Mouse (Mus musculus): Measurements from ENCODE around the gene AU040320. TPM values are rescaled to one million over a fixed set of nuclear protein-coding genes. Genes with fewer than 3 reads are reported as not detected.

AU040320 gene
- total RNA-seq, 2 experiments from 2014 or later, result 27.4 to 29.5 TPM

DNA sequence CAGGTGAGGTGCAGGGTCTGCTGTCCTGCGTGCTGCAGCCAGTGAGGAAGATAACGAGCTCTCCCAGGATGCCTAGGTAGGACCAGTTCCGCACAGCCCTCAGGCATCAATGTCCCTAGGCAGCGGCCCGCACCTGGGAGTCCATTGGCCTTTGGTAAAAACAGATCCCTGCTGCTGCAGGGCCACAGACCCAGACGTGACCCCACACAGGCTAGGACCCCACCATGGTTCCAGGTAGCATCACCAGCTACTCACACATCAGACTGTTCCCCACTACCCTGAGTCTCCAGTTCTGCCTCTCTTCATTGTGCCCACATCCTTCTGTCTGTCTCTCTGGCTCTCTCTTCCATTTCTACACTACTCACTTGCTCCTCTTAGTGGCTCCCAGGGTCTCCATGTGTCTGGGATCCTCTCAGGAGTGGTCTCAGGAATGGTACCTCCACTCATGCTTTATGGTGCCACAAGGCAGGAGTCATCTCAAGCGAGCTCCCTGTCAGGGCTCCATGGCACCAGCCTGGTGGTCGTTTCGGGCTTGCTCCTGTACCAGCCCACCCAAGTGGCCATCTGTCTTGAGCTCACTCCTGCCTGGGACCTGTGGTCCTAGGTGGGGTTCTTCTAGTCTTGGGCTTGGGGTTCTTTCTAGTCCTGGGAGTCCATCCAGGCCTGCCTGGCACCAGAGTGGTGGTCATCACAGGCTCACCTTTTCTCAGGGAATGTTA lies 107.1 kb downstream of the AU040320 start:
- no peak for DNase-seq

GRCm38 (mm10) chr4:126861514-126862266 lies 108.3 kb downstream of the AU040320 start:
- DNase-seq, result no peak

- DNase-seq, result no peak
These were observed 115.4 kb downstream of the AU040320 start for GRCm38 (mm10) chr4:126868699-126869098.

DNA sequence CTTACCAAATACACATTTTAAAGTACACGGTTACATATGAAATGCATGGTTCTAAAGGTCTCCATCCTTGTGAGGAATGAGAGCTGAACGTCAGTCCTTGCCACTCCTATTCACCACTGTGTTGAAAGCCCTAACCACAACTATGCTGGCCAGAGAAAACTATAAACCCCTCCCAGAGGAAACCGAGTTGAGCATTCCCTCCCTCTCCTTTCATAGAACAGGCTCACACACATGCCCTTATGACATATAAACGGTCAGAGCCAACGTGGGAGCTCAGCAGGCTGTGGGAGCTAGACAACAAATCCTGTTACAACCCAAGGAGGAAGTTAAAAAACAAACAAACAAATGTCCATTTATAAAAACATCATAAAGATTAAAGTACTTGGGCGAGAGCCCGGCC lies 119.4 kb downstream of the AU040320 start:
- DNase-seq, result no peak

DNA sequence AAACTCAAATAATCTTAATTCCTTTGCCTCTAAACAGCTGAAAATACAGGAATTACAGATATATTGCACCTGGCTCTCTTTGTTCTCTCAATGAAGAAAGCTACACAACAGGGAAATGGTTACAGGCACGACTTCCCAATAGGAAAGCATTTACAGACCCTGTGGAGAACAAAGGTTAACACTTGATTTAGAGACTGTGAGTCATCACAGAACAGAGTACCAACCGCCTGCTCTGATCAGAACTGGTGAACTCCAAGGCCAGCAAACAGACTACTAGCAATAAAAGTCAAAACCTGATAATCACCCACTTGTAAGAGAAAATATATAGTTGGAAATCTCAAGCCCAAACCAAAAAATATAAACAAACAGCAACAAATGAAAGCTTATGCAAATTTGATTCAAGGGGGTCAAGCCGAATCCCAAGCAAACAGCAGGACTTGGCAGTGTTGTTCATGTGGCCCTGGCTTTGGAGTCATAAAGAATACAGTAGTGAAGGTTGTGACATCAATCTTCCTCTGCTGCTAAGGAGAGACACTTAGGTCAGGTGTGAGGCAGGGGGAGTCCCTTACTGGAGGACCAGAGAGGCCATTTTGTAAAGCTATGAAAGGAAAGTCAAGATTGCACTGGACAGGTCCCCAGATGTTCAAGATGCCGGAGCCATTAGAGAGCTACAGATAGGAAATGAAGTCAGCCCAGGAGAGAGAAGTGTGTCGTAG lies 126.4 kb downstream of the AU040320 start:
- DNase-seq, result no peak

DNA sequence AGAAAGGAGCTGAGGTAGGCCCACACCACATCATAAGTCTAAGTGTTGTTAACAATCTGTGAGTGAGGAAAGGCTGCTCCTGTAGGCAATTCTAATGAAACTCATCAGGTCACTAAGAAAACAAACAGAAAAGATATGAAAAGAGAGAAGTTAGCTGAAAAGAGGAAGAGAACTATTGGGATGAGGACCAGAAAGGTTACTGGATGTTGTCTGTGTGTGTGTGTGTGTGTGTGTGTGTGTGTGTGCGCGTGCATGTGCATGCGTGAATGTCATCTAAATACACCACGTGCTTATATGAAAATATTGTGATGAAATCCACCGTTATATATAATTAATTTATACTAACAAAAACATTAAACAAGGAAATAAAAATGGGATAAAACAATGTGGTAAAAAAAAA lies 130.3 kb downstream of the AU040320 start:
- DNase-seq, result no peak

- no peak for DNase-seq
These were observed 132.6 kb downstream of the AU040320 start for GRCm38 (mm10) chr4:126885953-126886352.

DNA sequence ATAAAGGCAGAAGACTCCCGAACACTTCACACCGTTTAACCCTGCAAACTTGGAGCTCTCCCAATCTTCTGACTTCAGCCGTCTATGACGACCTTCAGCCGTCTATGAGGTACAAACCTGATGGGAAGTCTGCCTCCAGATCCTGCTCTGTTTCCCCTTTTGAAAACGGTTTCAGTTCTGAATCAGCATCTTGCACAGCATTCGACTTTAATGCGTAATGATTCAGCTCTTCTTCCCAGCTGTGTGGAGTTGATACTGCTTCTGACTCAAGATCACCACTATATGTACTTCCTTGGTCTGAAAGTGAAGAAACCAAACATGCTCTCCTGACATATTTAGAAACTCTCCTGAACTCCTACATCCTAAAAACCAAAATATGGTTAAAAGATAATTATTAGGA lies 136.5 kb downstream of the AU040320 start:
- no peak for DNase-seq

Other genes starting within 250 kb of the AU040320 start
- 1 to 10 TPM; 4.4 to 5.1 TPM for gene Ago4, start 220.1 kb upstream of the AU040320 start, total RNA-seq (2021)
- 1 to 10 TPM in 1 of 2 experiments, under 1 TPM in 1; 0.61 to 1.1 TPM for gene Clspn, start 196.6 kb upstream of the AU040320 start, total RNA-seq (2021)
- 10 to 100 TPM; 14.3 to 17.8 TPM for gene 5730409E04Rik, start 143.7 kb upstream of the AU040320 start, total RNA-seq (2021)
- gene Psmb2, start 75.9 kb upstream of the AU040320 start, total RNA-seq (2021), result 10 to 100 TPM; 79.9 to 90.5 TPM
- not detected for gene Tfap2e, start 17.3 kb upstream of the AU040320 start, total RNA-seq (2021)
- gene Ncdn, start 106 bp upstream of the AU040320 start, total RNA-seq (2021), result 1 to 10 TPM; 7.0 to 8.9 TPM
- gene Zmym4, start 214.6 kb downstream of the AU040320 start, total RNA-seq (2021), result 10 to 100 TPM; 10.5 to 12.9 TPM

Data from gastrocnemius, postnatal 25 days (tissue).